Mouse (Mus musculus): ENCODE results near the gene Npas3.

Gene Npas3

DNA sequence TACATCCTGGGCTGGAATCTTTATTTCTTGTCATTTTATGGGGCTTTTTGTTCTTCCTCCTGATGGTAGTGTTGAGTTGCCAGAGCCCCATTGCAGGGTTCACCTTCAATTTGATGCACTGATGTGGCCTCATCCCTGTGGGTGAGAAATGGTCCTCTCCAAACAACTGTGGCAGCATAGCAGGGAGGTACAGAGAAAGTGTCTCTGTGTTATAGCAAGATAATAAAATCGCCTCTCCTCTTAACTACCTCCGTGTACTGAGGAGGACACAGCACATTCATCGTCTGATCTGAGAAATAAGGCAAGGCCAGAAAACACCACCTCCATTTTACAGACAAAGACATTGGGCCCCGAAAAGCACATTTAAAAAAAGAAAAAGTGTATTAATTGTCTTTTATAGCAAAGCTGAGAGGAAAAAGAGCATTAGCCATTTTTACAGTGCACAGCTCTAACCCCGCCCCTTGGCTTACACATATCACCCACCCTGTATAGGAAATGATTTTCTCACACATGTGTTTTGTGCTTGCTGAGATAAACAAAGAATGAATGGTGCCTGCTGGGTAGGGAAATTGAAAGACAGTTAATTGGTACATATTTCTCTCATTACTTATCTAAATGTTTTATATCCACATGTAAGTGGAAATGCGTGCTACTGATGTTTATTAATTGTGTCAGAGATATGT is 546.4 kb downstream of the Npas3 start:
- DNase-seq (ENCODE audit: low spot score): no peak

DNA sequence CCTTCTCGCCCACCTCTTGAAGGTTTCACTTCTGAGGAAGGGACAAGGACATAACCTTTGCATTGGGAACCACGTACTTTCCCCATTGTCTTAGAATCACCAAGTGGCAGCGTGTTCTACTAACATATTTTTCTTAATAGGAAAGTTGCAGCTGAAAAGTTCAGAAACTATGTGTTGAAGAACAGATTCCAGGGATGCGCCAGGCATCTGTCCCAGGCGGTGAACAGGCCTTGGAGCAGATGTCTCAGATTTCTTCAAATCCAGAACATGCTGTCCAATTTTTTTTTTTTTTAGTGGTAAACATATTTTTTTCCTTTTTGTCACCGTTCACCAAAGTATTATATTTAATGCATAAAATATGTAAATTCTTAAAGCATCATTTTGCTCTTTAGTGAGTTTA is 553.4 kb downstream of the Npas3 start:
- no peak for DNase-seq (ENCODE audit: low spot score)

DNA sequence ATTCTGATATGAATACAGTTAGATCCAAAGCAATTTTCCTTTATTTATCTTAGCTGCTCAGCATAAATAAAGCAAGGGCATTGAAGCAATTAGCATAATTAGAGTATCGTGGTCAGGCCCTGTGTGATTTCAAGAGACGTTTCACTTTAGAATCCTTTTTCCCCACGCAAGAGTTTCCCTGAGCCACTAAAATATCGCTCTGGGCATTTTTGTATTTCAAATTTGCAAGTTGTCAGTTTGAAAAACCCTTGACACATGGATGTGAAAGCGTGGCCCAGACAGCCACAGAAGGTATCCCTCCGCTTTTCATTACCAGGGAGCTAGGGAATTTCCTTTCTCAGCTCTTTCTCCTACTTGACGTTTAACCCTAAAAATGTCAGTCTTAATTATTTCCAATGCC is 553.9 kb downstream of the Npas3 start:
- DNase-seq (ENCODE audit: low spot score): no peak

DNA sequence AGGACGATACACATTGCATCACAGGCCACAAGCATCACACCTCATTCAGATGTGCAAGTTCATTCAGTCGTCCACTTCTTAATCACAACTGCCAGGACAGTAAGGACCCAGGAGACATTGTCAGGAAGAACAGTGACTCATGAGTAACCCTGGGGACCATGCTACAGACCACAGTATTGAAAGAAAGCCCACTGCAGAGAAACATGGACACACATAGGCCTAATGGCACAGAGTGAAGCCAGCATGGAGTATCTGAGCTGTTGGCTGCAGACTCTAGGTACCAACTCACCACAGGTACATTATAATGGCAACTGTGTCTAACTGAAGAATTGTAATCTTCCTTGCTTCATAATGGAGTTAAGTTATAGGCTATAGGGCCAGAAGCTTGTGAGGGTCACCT is 561.6 kb downstream of the Npas3 start:
- DNase-seq (ENCODE audit: low spot score): no peak

DNA sequence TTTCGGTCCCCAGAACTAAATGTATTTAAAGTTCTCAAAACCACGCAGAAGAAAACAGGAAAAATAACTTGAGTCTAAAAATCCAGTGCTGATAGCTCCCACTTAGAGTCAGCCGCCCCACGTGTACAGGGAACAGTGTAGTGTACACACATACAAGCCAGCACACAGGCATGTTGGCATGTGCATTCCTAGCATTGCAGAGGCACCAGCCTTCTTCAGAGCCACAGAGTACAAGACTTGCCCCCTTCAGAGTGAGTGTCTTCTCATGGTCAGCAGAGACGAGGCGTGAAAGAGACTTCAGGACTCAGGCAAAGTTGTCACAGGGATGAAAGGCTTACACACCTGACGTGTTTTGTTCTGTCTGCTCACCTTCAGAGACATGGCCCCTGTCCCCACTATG is 565.8 kb downstream of the Npas3 start:
- DNase-seq (ENCODE audit: low spot score): no peak

DNA sequence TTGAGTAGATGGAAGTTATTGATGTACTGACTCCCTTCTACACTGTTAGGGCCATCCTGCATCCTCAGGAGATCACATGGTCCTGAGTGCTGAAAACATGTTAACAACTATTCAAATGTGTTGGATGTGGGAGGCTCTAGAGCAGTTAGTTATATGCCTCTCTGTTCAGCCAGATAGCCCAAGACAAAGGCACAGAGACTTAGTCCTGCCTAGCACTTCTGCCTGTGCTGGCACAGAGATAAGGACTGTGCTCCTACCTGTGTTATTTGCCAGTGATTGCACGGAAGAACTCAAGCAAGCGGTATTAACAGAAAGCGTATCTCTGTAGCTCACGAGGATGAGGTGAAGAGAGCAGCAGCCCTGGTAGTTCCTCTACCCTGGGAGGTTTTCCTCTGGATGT is 571.5 kb downstream of the Npas3 start:
- no peak for DNase-seq (ENCODE audit: low spot score)

DNA sequence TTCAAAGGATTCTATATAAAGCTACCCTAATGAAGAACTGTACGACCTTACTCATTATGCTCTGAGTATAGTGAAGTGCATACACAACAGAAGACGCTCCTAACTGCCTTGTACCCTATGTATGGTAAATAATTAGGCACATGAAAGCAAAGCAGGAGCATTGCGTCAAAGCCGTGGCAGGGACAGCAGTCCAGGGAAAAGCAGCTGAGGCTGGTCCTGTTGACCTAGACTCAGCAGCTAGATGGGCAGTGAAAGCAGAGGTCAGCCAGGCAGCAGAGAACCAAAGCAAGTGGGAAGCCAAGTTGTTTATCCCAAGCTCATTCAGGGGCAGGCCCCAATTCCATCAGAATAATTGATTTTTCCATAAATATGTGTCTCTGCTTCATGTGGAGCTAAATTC is 574.4 kb downstream of the Npas3 start:
- no peak for DNase-seq (ENCODE audit: low spot score)

DNA sequence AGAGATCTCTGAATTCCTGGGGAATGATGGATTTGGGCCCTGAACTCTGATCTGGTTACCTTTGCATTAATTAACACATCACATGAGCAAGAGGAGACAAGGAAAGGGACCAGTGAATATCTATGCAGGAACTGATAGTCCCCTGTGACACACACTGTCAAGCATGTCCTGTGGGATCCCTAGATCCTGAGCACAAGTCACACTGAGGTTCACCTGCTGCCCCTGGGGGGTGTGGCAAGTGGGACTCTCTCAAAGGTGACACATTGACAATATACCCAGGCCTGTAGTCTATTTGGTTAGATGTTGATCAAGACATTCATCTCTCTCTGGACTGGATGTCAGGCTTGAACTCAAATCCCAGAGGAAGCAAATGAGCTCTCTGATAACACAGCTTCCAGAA is 576.8 kb downstream of the Npas3 start:
- no peak for DNase-seq (ENCODE audit: low spot score)

DNA sequence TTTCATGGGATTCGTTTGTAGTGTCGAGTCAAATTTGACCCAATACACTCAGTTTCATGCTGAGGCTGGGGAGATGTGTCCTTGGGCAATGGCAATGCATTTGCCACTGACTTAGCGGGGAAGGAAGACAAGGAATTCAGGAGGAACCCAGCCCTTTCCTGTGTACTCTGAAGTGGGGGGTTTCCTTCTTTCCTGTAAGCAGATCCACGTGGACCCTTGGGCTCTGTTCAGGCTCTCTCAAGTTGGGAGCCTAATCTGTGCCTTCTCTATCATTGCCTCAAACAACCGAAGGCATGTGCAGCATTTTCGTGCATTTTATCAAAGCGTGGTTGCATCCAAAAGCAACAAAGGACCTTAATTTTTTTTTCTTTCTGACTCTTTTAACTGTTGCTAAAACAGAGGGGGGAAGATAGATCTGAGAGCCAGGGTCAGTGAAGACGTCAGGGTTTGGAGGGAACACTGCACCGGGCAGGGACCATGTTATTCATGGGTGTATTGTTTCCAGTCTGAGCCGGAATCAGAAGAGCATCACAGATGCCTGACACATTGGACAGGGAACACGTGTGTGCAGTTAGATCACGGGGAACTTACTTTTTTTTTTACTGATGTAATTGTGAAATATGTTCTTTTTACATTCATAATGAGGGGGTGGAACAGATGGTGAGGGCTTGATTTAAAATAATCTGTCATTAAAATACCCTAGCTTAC is 577.6 kb downstream of the Npas3 start:
- no peak for DNase-seq (ENCODE audit: low spot score)

DNA sequence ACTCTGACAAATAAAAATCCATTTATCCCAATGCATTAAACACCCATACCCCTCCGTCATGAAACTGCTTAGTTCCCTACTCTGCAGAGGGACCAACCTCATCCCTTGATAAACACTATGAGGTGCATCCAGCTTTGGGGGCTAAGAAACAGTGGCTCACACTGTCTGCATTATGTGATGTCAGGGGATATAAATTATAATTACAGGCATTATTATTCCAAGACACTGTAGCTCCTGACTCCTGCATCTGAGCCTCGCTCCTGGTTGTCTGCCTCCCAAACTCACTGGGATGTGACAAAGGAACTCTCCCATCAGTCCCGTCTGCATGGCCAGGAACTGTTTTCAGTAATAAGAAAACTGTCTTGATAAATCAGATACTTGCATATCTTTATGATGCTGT is 578.3 kb downstream of the Npas3 start:
- DNase-seq (ENCODE audit: low spot score): no peak

DNA sequence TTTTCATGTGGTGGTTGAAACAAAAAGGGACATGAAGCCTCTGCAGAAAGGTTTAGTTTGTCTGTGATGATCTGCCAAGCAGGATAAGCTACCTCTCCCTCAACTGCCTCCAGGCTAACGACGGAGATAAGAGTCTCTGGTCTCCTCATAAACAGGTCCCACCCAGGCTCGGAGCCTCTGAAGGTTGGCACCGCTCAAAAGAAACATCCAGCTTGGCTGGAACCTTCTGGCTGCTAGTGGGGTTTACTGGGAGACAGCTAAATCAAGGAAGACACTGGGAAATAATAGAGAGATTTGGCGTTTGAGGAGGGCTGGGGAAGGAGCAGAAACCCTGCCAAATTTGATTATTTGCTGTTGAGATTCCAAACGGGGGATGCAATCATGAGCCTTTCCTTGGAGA is 584.1 kb downstream of the Npas3 start:
- DNase-seq (ENCODE audit: low spot score): no peak

DNA sequence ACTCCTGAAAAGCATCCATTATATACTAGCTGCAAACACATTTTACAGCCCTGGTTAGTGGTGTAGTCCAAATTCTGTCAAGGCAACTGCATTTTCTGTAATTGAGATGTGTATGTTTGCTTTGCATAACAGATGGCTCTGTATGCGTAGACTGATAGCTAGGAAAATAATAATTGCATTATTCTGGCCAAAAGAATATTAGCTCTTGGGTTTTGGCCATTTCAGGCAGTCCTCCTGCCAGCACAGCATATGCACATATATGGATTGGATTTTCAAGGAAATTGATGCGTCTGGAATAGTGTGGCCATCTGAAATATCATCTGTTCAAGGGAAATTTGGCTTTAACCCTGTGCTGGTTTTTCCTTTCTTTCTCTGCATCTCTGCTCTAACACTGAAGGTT is 584.9 kb downstream of the Npas3 start:
- DNase-seq (ENCODE audit: low spot score): no peak

DNA sequence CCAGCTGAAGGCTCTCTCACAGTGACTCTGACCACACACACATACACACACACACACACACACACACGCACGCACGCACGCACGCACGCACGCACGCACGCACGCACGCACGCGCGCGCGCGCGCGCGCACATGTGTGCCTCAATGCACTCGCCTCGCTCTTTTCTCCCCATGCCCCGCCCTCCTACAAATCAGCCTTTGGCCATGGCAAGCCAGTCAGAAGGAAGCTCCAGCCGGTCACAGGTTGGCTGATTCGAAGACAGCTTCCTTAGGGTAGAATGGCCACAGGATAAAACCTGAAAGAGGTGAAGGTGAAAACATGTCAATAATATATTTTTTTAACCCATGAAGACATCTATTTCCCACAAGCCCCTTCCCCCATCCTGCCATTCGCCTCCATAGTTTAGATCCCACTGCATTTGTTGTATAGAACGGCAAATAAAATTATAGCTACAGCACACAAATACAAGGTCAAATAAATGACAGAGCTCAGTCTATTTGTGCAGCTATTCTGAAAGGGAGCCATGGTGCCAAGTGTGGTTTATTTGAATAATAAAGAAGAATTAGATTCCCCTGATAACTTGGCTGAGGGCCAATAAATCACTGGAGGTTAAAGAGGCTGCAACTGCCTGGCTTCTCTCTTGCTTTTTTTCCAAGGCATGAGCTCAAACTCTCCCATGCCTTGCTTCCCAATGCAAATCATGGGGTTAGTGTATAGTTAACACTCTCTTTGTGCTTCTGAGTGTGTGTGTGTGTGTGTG is 587.7 kb downstream of the Npas3 start:
- DNase-seq (ENCODE audit: low spot score): peak; percentile 8

DNA sequence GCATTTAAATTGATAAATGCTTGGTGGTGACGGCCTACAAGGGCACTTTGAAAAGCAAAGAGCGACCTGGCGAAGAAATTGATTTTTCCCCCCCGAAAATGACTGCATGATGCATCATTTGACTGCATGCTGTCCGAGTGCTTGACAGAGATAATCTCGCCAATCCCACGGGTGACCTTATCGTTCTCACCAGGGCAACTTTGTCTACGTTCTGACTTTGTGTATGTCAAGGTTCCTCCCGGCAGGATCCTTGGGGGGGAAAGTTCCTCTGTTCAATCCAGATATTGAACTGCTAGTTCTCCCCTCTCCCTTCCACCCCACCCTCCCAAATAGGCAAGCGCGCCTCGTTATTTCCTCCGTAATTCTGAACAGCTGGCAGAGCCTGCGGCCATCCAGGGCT is 588.9 kb downstream of the Npas3 start:
- no peak for DNase-seq (ENCODE audit: low spot score)

DNA sequence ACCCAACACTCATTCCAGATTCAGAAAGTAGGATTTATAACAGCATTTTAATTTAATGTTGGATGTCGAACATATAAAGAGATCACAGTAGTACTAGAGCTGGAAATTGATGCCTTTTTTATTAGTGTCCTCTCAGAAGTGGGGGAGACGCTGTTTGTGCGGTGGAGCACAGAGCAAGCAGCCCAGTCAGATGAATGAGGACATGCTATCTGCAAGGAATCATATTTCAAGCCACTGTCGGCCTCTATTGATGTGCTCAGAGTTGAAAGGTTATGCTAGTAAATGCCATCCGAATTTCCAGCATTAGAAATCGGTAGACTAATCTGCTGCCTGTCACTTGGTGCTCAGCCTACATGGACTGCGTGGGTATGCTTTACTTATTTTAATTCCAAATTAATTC is 590.1 kb downstream of the Npas3 start:
- no peak for DNase-seq (ENCODE audit: low spot score)

DNA sequence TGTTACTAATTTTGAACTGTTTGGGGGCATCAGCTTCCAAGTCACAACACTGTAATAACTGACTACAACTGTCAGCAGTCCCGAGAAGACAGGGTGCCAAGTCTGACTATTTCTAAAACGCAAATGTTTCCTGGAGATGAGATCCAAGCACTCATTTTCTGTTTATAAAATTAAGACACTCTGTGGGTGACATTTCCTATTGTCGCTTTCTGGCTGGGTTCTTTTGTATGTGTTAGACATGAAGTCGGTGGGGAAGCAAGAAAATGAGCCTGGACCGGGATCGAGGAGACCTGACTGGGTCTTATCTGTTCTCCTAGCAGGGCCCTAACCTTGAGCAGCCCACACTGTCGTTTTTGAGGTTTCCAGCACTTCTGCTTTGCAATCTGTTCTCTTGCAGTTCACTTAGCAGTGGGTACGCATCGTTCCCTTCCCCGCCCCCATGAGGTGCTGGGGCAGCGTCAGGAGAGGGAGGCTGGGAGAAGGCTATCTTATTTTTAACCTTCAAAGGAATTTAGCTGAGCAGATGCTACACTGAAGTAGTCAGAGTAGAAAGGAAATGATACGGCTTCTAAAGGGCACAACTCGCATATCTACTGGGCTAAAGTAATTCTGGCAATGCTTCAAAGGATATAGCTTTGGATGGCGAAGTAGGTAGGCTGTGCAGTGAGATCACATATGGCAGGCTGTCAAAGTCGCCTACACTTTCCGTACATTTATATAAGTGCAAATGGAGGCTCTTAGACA is 593.6 kb downstream of the Npas3 start:
- DNase-seq (ENCODE audit: low spot score): peak; percentile 62

DNA sequence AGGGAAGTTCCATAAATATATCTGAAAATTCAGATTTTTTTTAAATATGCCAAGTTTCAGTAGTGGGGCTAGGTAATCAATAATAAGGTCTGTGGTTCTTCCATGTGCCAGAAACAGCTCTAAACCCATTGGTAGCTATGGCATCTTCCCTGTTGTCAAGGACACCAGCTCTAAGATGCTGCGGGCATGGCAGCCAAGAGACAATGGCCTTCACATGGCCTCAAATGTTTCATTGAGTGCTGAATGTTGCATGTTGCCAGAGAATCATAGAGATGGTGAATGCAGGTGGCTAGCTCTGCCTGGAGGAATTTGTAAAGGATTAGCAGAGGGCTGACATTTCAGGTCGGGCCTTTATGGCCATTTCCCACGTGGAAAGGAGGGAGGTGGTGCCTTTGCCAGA is 595.1 kb downstream of the Npas3 start:
- no peak for DNase-seq (ENCODE audit: low spot score)

DNA sequence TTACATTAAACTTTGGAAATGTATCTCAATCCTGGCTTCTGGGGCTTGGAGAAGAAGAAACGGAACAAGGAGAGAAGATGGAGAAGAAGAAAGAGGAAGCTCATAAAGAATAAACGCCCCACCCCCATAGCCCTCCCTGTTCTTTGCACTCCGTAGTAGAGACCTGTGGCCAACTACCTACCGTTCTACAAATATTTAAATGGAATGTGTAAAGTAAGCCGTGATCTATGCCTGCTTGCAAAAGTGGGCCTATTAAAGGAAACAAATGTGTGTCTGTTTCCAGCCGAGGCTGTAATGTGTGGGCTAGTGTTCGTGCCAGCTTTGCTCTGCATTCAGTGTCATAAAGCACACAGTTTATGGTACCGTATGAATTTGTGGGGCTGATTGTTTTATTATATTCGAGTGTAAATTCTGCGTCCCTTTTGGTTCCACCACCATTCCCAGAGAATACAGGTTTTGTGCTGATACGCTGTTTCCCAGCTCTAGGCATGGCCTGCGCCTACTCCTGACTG is 597.7 kb downstream of the Npas3 start:
- DNase-seq (ENCODE audit: low spot score): no peak

DNA sequence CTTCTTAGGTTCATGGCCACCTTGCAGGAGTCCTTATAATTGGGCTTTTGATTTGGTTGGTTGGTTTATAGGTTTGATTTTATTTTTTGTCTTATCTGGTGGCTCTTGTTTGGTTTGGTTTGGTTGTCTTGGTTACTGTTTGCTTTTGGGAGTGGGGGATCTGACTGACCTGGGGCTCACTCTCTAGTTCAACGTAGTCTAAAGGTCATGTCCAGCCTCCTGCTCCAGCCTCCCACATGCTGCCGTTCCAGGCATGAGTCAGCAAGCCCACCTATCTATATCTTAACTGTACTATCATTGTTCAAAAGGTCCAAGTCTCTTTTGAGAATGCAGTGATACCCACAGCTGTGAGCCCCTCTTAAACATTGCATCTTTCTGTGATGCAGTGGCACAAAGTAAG is 600.8 kb downstream of the Npas3 start:
- no peak for DNase-seq (ENCODE audit: low spot score)

DNA sequence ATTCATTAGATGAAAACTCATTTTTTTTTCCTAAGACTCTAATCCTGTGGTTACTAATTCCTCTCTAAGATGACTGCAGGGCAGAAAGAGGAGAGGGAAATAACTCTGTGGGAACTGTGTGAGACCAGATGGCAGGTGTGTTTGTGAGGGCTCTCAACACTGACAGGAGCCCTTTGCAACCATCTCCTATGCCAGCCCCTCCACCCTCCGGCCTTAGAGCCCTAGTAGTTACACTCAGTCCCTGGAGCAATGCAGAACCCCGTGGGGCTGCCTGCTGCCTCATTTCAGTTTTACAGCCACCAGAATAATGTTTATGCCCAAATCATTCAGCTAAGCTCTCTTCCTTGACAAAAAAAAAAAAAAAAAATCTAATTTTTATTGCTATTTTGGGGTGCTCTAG is 604.0 kb downstream of the Npas3 start:
- DNase-seq (ENCODE audit: low spot score): no peak

DNA sequence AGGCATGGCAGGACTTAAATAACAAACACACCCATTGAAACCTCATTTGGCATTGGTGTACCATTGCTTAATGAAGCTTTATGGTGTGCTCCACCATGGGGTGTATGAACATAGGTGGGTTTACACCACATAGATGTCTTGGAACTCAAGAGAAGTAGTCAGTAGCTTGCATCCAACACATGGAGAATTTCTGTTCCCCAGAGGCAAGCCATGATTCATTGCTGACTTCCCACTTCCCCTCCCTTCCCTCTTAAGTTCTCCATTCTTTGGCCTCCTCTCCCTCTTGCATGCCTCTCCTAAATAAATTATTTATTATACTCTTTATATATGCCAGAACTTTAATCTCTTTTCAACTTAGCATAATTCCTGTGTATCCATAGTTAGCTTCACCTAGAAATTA is 611.7 kb downstream of the Npas3 start:
- no peak for DNase-seq (ENCODE audit: low spot score)

DNA sequence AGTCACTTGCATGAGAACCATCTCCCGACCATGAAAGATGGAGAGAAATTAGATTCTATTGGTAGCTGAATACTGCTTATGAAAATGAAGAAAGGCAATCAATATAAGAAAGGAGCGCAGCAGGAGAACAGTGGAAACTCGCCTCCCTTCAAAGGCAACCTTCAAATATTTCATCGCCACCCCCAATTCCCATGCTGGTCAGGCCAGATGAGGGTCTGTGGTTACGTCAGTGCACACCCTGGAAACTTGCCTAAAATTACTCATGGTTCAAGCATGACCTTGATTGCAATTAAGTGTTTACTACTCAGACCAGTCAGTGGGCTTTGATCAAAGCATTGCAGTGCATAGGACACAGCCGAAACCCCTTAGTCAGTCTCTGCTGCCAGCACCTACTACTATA is 613.8 kb downstream of the Npas3 start:
- no peak for DNase-seq (ENCODE audit: low spot score)

All from testis, postnatal 14 days (tissue).